Mouse (Mus musculus) spleen, embryonic (tissue): Measurements from ENCODE around the gene Cwc27.

ENCODE experiments used
- CTCF ChIA-PET: fragments of 350-600 bp; sonication (Branson Sonifier 250); formaldehyde crosslinking; loops from one replicate; lab custom pipeline; 2022; lab: Charles Lee

The Cwc27 gene

DNA sequence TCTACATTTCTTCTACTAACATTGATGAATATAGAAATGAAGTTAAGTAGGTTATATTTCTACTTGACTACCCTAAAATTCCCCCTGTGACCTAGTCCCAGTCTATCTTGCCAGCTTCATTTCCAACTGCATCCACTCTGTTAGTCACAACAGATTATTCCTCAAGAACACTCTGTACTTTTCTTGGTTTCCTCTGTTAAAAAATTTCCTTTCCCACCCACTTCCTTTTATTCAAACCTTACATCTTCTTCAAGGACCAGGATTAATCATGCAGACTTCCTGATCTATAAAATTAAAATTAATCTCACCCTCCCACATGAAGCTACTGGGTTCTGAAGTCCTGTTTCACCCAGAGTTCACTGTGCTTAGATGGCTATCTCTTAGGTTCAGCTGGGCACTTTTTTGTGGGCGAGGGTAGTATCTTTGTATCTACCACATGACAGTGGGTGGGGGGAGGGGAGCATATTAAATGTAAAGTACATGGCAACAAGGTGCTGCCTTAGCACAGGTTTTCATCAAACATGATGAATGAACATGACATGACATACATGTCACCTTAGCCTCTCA lies 37.8 kb downstream of the Cwc27 start:
- CTCF ChIA-PET: no interaction called here

DNA sequence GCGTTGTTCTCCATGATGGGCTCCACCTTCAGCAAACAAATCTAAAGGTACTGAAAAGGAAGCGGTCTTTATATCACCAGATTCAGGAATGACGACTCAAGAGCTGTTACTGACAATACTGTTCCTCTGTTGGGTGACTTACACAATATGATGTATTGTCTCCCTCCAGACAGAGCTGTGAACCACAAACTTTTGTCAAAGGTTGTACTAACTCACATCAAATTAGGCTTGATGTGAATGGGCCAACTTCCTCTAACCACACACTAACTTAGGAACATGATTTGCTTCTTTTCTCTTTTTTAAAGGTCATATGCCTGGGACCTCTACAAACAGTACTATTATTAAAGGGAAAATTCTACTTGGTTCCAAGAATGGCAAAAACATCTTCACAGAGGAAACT lies 53.7 kb downstream of the Cwc27 start:
- CTCF ChIA-PET: interaction anchor here (0.6 kb wide), 1 partner anchor 844 kb away, joined by 3 read pairs; no protein-coding TSS in a partner anchor

DNA sequence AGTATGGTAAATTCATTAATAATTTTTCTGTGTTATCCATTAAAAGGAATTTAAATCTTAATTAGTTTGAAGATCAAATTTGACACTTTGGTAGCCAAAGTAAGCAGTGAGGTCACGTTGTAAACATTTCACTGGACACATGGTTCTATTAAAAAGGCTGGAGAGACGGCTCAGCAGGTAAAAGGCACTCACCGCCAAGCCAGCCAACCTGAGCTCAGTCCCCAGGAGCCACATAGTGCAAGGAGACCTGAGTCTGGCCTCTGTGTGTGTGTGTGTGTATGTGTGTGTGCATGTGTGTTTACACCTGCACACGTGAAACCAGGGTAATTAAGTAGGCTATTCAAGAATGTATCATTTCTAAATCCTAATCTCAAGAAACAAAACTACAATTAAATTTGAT lies 54.5 kb downstream of the Cwc27 start:
- CTCF ChIA-PET: no interaction called here

GRCm38 (mm10) chr13:104759381-104759780 lies 57.6 kb downstream of the Cwc27 start:
- CTCF ChIA-PET: no interaction called here

GRCm38 (mm10) chr13:104747032-104747431 lies 69.9 kb downstream of the Cwc27 start:
- CTCF ChIA-PET: interaction anchor here (0.7 kb wide), 1 partner anchor 536 kb away, joined by 4 read pairs; no protein-coding TSS in a partner anchor

DNA sequence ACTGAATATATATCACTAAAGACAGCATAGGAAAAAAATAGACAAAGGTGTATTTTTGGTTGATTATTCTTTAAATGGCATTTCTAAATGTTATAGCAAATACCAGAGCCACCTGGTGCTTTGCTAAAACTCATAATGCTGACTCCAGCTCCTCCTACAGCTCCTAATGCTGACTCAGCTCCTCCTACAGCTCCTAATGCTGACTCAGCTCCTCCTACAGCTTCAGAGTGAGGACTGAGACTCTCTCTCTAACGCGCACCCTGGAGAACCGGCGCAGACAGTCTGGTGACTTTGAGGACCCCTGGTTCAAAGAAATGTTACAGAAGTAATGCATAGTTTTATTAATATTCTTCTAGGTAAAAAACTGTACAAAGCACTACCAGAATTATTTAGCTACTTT lies 74.1 kb downstream of the Cwc27 start:
- CTCF ChIA-PET: no interaction called here

DNA sequence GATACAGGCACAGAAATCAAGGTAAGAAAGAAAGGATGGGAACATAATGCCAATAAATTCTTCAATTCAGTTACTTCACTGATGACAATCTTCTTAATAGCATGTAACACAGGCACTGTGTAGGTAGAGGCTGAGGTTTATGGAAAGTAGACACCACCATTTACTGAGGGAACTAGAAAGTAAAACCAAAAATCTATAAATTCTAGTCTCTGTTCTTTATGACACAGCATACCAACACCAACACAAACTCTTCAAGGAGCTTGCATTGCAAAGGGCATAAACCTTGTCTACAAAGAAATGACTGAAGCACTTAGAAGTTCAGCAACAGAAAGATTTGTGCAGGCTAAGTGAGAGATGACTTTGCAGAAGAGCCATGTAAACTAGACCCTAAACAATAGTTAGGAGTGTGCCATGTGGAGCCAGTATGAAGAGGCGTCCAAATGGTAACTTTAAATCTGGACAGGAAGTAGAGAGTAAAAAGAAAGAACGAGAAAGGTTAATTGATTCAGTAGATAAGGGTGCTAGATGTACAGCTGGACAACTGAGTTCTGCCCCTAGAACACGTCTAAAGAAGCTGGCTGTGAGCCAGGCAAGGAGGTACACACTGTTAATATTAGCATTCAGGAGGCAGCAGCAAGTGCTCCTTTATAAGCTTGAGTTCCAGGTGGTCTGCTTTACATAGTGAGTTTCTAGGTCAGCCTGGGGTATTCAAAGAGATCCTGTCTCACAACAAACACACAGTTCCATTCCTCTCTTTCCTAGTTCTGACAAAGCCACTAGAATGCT lies 87.5 kb downstream of the Cwc27 start:
- CTCF ChIA-PET: no interaction called here

DNA sequence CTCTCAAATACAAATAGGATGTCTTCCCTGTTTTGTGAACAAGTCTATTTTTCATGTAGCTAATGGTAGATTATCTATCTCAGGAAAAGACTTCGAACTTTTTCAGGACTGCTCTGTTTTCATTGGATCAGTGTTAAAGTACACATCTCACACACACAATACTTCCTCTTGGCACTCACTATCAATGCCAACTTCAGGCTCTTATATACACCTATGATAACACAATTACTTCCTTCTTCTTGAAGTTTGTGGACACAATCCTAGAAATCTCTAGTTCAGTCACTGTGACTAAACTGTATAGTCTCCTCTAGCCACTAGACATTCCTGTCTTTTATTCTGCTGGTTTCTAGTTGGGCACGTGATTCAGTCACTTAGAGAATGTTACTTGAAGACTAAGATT lies 89.3 kb downstream of the Cwc27 start:
- CTCF ChIA-PET: no interaction called here

DNA sequence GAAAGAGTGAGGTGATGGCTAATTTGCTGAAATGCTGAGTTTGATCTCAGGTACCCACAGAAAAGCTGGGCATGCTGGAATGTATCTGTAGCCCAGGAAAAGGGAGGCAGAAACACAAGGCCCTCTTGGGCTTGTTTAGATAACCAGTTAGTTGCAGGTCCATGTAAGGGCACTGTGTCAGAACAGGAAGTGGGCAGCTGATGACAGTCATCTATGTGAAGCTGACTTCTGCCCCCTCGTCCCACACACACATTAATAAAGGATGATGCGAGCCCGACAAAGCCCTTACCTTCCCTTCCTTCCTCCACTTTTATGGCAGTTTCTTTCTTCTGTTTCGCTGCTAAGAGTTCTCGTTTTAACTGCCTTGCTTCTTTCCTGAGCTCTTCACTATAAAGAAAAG lies 96.8 kb downstream of the Cwc27 start:
- CTCF ChIA-PET: no interaction called here

- CTCF ChIA-PET: no interaction called here
These were observed 122.2 kb downstream of the Cwc27 start for GRCm38 (mm10) chr13:104694612-104695355.

GRCm38 (mm10) chr13:104692710-104693109 lies 124.2 kb downstream of the Cwc27 start:
- CTCF ChIA-PET: no interaction called here

DNA sequence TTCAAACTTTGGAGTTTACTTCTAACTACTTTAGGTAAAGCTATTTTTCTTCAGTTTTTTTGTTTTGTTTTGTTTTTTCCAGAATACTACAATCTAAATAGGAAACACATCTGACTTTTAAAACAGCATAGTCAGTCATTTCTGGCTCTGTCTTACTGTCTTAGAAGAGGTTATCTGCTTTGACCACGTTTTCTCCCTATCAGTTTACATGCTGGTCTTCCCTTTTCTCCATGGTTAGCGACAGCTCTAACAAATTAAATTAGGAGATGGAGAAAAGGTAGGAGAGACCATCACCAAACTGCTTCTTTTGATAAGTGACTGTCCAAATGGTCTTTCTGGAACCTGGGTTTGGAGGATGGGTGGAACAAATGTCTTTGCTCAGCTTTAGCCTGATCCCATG lies 131.4 kb downstream of the Cwc27 start:
- CTCF ChIA-PET: no interaction called here

GRCm38 (mm10) chr13:104684361-104685011 lies 132.5 kb downstream of the Cwc27 start:
- CTCF ChIA-PET: no interaction called here

GRCm38 (mm10) chr13:104681212-104681611 lies 135.7 kb downstream of the Cwc27 start:
- CTCF ChIA-PET: no interaction called here

DNA sequence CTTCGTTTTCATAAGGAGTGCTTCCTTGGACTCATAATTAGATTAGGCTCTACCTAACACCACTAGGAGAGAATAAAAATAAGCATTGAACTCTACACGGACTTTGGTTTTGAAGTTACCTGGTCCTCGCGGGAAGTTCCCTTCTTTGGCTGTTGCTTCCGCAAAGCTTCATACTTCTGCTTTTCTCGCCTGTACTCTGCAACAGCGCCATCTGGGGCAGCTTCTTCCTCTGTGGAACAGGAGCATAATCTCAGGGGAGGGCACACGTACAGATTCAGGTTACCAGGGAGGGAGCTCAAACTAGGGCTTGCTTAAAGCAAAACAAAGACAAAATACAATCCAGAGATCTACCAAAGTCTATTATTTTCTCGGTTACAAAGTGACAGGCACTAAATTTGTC lies 155.8 kb downstream of the Cwc27 start:
- CTCF ChIA-PET: no interaction called here

- CTCF ChIA-PET: no interaction called here
These were observed 156.8 kb downstream of the Cwc27 start for GRCm38 (mm10) chr13:104660042-104660680.

GRCm38 (mm10) chr13:104656666-104657272 lies 160.2 kb downstream of the Cwc27 start:
- CTCF ChIA-PET: no interaction called here

DNA sequence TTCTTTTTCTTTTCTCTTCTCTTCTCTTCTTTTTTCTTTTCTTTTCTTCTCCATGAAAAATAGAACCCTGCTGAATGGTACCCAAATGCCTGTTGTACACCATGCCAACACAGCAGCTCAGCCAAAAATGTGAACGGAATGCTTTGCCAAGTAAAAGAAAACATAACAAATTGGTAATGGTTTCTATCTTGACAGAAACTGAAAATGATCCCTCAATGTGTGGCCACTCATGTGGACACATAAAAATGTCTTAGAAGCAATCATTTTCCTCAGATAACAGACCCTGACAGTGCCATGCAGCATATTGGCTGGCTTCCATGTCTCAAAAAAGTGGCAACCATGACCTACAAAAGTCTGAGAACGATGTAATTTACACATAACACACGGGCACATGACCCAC lies 161.8 kb downstream of the Cwc27 start:
- CTCF ChIA-PET: no interaction called here

DNA sequence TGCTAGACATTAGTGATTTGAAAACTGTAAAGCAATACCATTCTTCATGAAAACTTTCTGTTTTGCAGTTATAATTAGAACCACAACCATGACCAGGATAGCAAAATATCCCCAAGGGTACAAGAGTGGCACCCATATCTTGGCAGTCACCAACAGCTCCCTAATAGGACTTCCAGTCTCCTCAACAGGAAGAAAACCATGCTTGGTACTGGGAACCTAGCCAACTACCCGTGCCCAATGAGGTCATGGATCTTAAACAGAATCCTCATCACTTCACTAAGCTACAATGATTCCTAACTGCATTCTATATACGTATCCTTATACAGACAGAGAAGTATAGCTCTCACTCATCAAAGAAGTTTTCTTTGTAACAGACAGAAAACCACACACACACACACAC lies 165.2 kb downstream of the Cwc27 start:
- CTCF ChIA-PET: no interaction called here

GRCm38 (mm10) chr13:104650654-104651053 lies 166.3 kb downstream of the Cwc27 start:
- CTCF ChIA-PET: no interaction called here

DNA sequence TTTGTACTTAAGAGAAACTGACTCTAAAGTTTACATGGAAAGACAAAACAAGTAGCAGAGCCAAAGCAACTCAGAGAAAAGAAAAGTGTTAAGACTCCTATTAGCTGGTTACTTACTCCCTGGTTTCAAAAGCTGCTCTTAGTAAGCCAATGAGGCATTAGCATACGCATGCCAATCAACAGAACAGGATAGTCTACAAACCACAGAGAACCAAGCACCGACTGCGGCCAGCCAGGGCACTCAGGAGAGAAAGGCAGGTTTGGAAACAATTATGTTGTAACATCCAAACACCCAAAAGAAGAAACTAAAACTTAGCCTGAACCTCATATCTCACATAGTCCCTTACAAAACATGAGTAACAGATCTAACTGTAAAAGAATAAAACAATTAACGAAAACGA lies 166.8 kb downstream of the Cwc27 start:
- CTCF ChIA-PET: no interaction called here
